Mouse (Mus musculus) myocyte (in vitro differentiated cells): ENCODE results near the gene Fam111a. TPM values are rescaled to one million over a fixed set of nuclear protein-coding genes. Genes with fewer than 3 reads are reported as not detected.
"Not testable (repeated sequence)": the region's sequence is repeated elsewhere in the genome, so short reads cannot be mapped to it uniquely, and the experiment has no call there.

Experiments used
- H3K27me3 ChIP-seq: one replicate; pipeline ENCODE4 v1.6.1; 2011; ENCODE audit not compliant: control insufficient read depth, insufficient read depth, insufficient read length
- H3K36me3 ChIP-seq: one replicate; pipeline ENCODE4 v1.6.1; 2011; ENCODE audit not compliant: control insufficient read depth, insufficient read depth
- H3K4me2 ChIP-seq: one replicate; pipeline ENCODE4 v1.6.1; 2011; ENCODE audit warnings: low read depth, control low read depth
- H3K4me3 ChIP-seq: one replicate; pipeline ENCODE4 v1.5.1; 2011; ENCODE audit warnings: mild to moderate bottlenecking, control low read depth, moderate library complexity
- H3K79me2 ChIP-seq: one replicate; pipeline ENCODE4 v1.6.1; 2011; ENCODE audit not compliant: control insufficient read depth, insufficient read depth
- H3ac ChIP-seq: one replicate; pipeline ENCODE4 v1.6.1; 2011; ENCODE audit not compliant: control insufficient read depth, insufficient read length
- CEBPB ChIP-seq: IDR thresholded peaks from 2 replicates; pipeline ENCODE4 v1.6.1; 2011; ENCODE audit warnings: mild to moderate bottlenecking, moderate library complexity; ENCODE audit not compliant: poor library complexity, insufficient read depth, severe bottlenecking
- E2F4 ChIP-seq: IDR thresholded peaks from one replicate; pipeline ENCODE4 v1.6.1; 2011; ENCODE audit warnings: mild to moderate bottlenecking, control low read depth, moderate library complexity; ENCODE audit not compliant: insufficient read depth
- MAX ChIP-seq: IDR thresholded peaks from one replicate; pipeline ENCODE4 v1.6.1; 2011; ENCODE audit warnings: low read depth, mild to moderate bottlenecking, control low read depth
- MYOD1 ChIP-seq, 3 experiments: IDR thresholded peaks; one replicate each; pipeline ENCODE4 v1.6.1; 2011; ENCODE audit warnings: control low read depth in 2 of 3, low read depth in 2 of 3, mild to moderate bottlenecking in 2 of 3, moderate library complexity in 1 of 3; ENCODE audit not compliant: insufficient read length in 2 of 3, control insufficient read depth in 1 of 3
- MYOG ChIP-seq, 3 experiments: IDR thresholded peaks; one replicate each; pipeline ENCODE4 v1.6.1; 2011; ENCODE audit warnings: control low read depth in 2 of 3, low read depth in 2 of 3, mild to moderate bottlenecking in 2 of 3; ENCODE audit not compliant: insufficient read length in 2 of 3, control insufficient read depth in 1 of 3, insufficient read depth in 1 of 3
- POLR2A ChIP-seq: IDR thresholded peaks from one replicate; pipeline ENCODE4 v1.6.1; 2011; ENCODE audit warnings: low read depth, mild to moderate bottlenecking, control low read depth, moderate library complexity; ENCODE audit not compliant: insufficient read length
- POLR2AphosphoS2 ChIP-seq: IDR thresholded peaks from one replicate; pipeline ENCODE4 v1.6.1; 2011; ENCODE audit warnings: low read depth, control low read depth; ENCODE audit not compliant: insufficient read length
- REST ChIP-seq: IDR thresholded peaks from one replicate; pipeline ENCODE4 v1.6.1; 2011; ENCODE audit warnings: mild to moderate bottlenecking, control low read depth, moderate library complexity; ENCODE audit not compliant: insufficient read depth, insufficient read length
- SRF ChIP-seq: IDR thresholded peaks from one replicate; pipeline ENCODE4 v1.6.1; 2011; ENCODE audit warnings: low read depth; ENCODE audit not compliant: control insufficient read depth, insufficient read length
- TCF12 ChIP-seq: IDR thresholded peaks from one replicate; pipeline ENCODE4 v1.6.1; 2011; ENCODE audit warnings: mild to moderate bottlenecking, control low read depth; ENCODE audit not compliant: poor library complexity, insufficient read depth, severe bottlenecking
- TCF3 ChIP-seq: IDR thresholded peaks from one replicate; pipeline ENCODE4 v1.6.1; 2011; ENCODE audit warnings: low read depth, control low read depth; ENCODE audit not compliant: insufficient read length
- USF1 ChIP-seq: IDR thresholded peaks from one replicate; pipeline ENCODE4 v1.6.1; 2011; ENCODE audit warnings: low read depth, mild to moderate bottlenecking, control low read depth, moderate library complexity
- polyA plus RNA-seq: library from polyadenylated mRNA; unstranded; fragments of >200 nt; fragmentation: generic; extraction: Trizol; gene quantifications from one replicate; pipeline ENCODE4 v1.2.1, GENCODE M21; 2012; ENCODE audit warnings: missing spikeins

The Fam111a gene
- polyA plus RNA-seq, result 5.4 TPM

DNA sequence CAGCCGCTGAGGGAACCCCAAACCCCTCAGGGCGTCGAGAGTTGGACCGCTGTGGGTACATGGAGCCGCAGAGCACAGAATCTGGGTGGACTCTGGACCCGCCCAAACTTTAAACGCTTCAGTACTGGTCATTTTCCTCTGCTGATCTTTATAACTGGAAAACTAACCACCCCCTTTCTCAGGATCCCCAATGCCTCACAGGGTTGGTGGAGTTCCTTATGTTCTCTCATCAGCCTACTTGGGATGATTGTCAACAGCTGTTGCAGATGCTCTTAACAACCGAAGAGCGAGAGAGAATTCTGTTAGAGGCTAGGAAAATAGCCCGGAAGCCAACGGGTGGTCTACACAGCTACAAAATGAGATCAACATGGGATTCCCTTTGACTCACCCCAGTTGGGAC, at the start of gene Fam111a:
Gene Fam111a (plus strand): TSS at position 301 of the 400 bp plus-strand sequence.
- not testable (repeated sequence) for H3K4me2 ChIP-seq, H3K27me3 ChIP-seq, H3K36me3 ChIP-seq, H3K79me2 ChIP-seq, H3K4me3 ChIP-seq, H3ac ChIP-seq

DNA sequence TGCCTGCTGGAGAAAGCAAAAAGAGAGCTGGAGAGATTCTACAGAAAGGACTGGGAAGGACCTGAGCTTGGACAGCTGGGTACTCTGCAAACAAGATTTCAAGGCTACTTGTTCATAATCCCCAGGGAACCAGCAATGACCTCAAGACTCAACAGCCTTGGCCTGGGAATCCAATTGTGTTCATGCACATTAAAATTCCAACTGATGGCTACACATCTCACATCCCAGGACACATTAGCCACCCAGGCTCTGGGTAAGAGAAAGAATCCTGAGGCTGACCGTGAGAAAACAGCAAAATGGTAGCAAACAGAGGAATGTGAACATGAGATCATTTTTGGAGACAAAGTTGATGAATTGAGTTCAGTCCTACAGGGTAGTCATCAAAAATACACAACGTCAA, 49.3 kb upstream of the Fam111a start:
- TF ChIP-seq E2F4 (no peak), REST (no peak), TCF3 (no peak), MYOD1 (IDR thresholded peaks at IDR 0.05; ENCODE audit: control insufficient read depth in 1 of 3, insufficient read length in 2 of 3, low read depth in 2 of 3) (no peak), USF1 (no peak), SRF (no peak), MYOG (IDR thresholded peaks at IDR 0.05; ENCODE audit: control insufficient read depth in 1 of 3, insufficient read depth in 1 of 3, insufficient read length in 2 of 3, low read depth in 2 of 3) (no peak), CEBPB (no peak), POLR2A (no peak), POLR2AphosphoS2 (no peak), MAX (no peak), TCF12 (no peak)
- Histone ChIP-seq H3K79me2 (peaks cover 48% of the 10 kb centered on the region), H3K36me3 (peaks cover 6% of the 10 kb centered on the region), H3K27me3 (no peaks in the 10 kb centered on the region), H3K4me2 (no peak overlapping the region), H3ac (no peak overlapping the region), H3K4me3 (no peak overlapping the region)

DNA sequence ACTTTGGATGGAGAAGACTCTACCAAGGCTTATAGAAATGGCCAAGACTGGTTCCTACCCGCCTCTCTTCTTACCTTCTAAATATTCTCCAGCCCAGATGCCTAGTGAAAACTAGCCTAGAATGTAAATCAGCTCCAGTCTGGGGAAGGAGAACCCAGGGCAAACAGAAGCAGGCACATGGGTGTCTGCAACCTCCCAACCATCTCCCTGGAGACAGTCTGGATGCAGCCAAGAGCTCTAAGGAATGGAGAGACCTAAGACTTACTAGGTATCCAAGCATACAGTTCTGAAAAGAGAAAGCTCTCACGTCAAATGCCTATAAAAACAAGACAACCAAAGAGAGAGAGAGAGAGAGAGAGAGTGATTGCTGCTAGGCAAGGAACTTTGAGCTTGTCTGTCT, 47.6 kb upstream of the Fam111a start:
- Histone ChIP-seq H3K4me3 (no peak overlapping the region), H3K27me3 (no peaks in the 10 kb centered on the region), H3ac (no peak overlapping the region), H3K4me2 (peak overlapping the region; percentile 98), H3K36me3 (peaks cover 4% of the 10 kb centered on the region), H3K79me2 (peaks cover 44% of the 10 kb centered on the region)
- TF ChIP-seq MAX (no peak), REST (no peak), MYOD1 (IDR thresholded peaks at IDR 0.05; ENCODE audit: control insufficient read depth in 1 of 3, insufficient read length in 2 of 3, low read depth in 2 of 3) (no peak), MYOG (IDR thresholded peaks at IDR 0.05; ENCODE audit: control insufficient read depth in 1 of 3, insufficient read depth in 1 of 3, insufficient read length in 2 of 3, low read depth in 2 of 3) (no peak), USF1 (no peak), TCF3 (no peak), TCF12 (no peak), SRF (no peak), E2F4 (no peak), CEBPB (no peak)

DNA sequence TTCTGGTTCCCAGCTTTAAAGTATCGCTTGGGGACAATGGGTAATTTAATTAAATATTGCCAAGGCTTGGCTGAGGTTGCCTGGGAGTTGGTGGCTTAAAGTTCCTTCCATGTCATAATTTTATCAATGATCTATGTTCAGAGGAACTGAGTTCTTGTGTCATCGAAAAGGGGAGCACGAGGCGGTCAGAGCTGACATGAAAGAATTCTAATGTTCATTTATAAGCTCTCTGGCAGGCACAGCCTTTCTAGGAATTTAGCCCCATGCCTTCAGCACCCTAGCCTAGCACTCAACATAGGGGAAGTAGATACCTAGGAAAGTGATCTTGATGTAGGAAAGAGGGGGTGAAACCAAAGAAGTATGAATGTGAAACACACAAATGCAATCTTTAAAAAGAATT, 47.2 kb upstream of the Fam111a start:
- no peak for TF ChIP-seq USF1
- no peak for TF ChIP-seq POLR2AphosphoS2
- TF ChIP-seq TCF3, result no peak
- TF ChIP-seq MAX, result no peak
- TF ChIP-seq E2F4, result no peak
- TF ChIP-seq CEBPB, result no peak
- no peak for TF ChIP-seq MYOG (IDR thresholded peaks at IDR 0.05; ENCODE audit: control insufficient read depth in 1 of 3, insufficient read depth in 1 of 3, insufficient read length in 2 of 3, low read depth in 2 of 3)
- TF ChIP-seq REST, result no peak
- no peak for TF ChIP-seq POLR2A
- TF ChIP-seq SRF, result no peak
- TF ChIP-seq MYOD1 (IDR thresholded peaks at IDR 0.05; ENCODE audit: control insufficient read depth in 1 of 3, insufficient read length in 2 of 3, low read depth in 2 of 3), result no peak
- no peak for TF ChIP-seq TCF12
- H3K79me2 ChIP-seq, result peaks cover 43% of the 10 kb centered on the region
- no peaks in the 10 kb centered on the region for H3K27me3 ChIP-seq
- no peak overlapping the region for H3ac ChIP-seq
- peak overlapping the region; percentile 98 for H3K4me2 ChIP-seq
- H3K4me3 ChIP-seq, result no peak overlapping the region
- peaks cover 4% of the 10 kb centered on the region for H3K36me3 ChIP-seq

DNA sequence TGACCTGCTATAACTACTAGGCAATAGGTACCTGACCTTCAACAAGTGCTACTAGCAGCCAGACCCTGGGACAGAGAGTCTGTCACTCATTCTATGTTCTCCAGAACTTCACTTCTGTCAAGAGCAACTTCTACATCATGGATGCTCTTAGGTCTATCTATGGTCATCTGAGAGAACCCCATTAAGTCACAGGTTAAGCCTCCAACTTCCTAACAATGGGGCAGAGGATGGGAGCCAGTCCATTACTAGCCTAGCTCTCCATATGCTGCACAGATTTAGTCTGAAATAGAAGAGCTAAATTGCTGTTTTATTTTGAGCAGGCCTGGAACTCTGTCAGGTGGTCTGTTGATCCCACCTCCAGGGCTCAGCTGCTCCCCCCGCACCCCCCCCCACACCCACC, 46.6 kb upstream of the Fam111a start:
- TF ChIP-seq MAX, result no peak
- no peak for TF ChIP-seq POLR2AphosphoS2
- TF ChIP-seq CEBPB, result no peak
- no peak for TF ChIP-seq TCF12
- no peak for TF ChIP-seq REST
- TF ChIP-seq E2F4, result no peak
- TF ChIP-seq POLR2A, result no peak
- TF ChIP-seq SRF, result no peak
- no peak for TF ChIP-seq TCF3
- TF ChIP-seq MYOG (IDR thresholded peaks at IDR 0.05; ENCODE audit: control insufficient read depth in 1 of 3, insufficient read depth in 1 of 3, insufficient read length in 2 of 3, low read depth in 2 of 3), result no peak
- no peak for TF ChIP-seq MYOD1 (IDR thresholded peaks at IDR 0.05; ENCODE audit: control insufficient read depth in 1 of 3, insufficient read length in 2 of 3, low read depth in 2 of 3)
- TF ChIP-seq USF1, result no peak
- Histone ChIP-seq H3K4me3 (peak overlapping the region; percentile 50), H3K27me3 (no peaks in the 10 kb centered on the region), H3K79me2 (peaks cover 43% of the 10 kb centered on the region), H3K4me2 (peak overlapping the region; percentile 98), H3ac (no peak overlapping the region), H3K36me3 (peaks cover 4% of the 10 kb centered on the region)
